In genomic region chr3:108858231-108858770, GRCm38 (mm10) we compare ENCODE assay signal across 9 mouse cellular contexts. TPM values are rescaled to one million over a fixed set of nuclear protein-coding genes. Genes with fewer than 3 reads are reported as not detected.
DNase-seq lines count a peak whose midpoint lies in the region; ATAC-seq lines count a peak whose summit lies in the region.
"Had no signal": no experiment of that assay in that cellular context is flagged by ENCODE, and none has a peak within 500 bp of the region (broad histone marks: within the 10 kb centered on the region; RNA-seq: fewer than 3 reads in every experiment).

No protein-coding gene starts in this region.

- H3K4me3 ChIP-seq in embryonic facial prominence, embryonic 15.5 days (replicated peaks): 0 out of 2 replicates have a peak overlapping the region, but pooled peaks have one; percentile 9
- H3K4me3 ChIP-seq in heart, embryonic 15.5 days: no peak overlapping the region
- H3K4me3 ChIP-seq in midbrain, embryonic 12.5 days: no peak overlapping the region
- H3K4me3 ChIP-seq: megakaryocyte, embryonic 14.5 days had no signal

- no peaks in the 10 kb centered on the region for H3K36me3 ChIP-seq in embryonic facial prominence, embryonic 15.5 days
- H3K36me3 ChIP-seq in heart, embryonic 15.5 days: no peaks in the 10 kb centered on the region
- no peaks in the 10 kb centered on the region for H3K36me3 ChIP-seq in midbrain, embryonic 12.5 days

- 7% methylated on average over 7 of the region's 7 CpGs for WGBS in embryonic facial prominence, embryonic 15.5 days
- 25% methylated on average over 7 of the region's 7 CpGs for WGBS in heart, embryonic 15.5 days
- 18% methylated on average over 7 of the region's 7 CpGs for WGBS in midbrain, embryonic 12.5 days

- H3K4me2 ChIP-seq in embryonic facial prominence, embryonic 15.5 days (replicated peaks): peak overlapping the region; percentile 31
- H3K4me2 ChIP-seq in heart, embryonic 15.5 days: peak overlapping the region; percentile 35
- peak overlapping the region; percentile 29 for H3K4me2 ChIP-seq in midbrain, embryonic 12.5 days (replicated peaks)

- peak; percentile 42 for DNase-seq in right cerebral cortex, postnatal 4 days
- no peak for DNase-seq in right cerebral cortex, adult 18-20 months
- DNase-seq in kidney, postnatal 10 days: peak; percentile 52
- no peak for DNase-seq in thymus, adult 18-20 months

- no peaks in the 10 kb centered on the region for H3K27me3 ChIP-seq in embryonic facial prominence, embryonic 15.5 days
- H3K27me3 ChIP-seq in heart, embryonic 15.5 days: no peaks in the 10 kb centered on the region
- no peaks in the 10 kb centered on the region; the same call in 1 of the 2 replicates for H3K27me3 ChIP-seq in midbrain, embryonic 12.5 days
- H3K27me3 ChIP-seq: megakaryocyte, embryonic 14.5 days had no signal

- ATAC-seq in embryonic facial prominence, embryonic 15.5 days (ENCODE audit: insufficient number of reproducible peaks, low FRiP score, low TSS enrichment, low read depth): peak; percentile 83
- ATAC-seq in heart, embryonic 15.5 days (replicated peaks; ENCODE audit: insufficient number of reproducible peaks, insufficient read depth, low FRiP score, low read depth): peak; percentile 86
- ATAC-seq in midbrain, embryonic 12.5 days (ENCODE audit: low FRiP score, low read depth): peak; percentile 91
- ATAC-seq in monocyte, adult 5-6 weeks (replicated peaks; ENCODE audit: insufficient number of reproducible peaks, low FRiP score, low TSS enrichment, poor library complexity, severe bottlenecking): no peak

- no peaks in the 10 kb centered on the region for H3K9me3 ChIP-seq in embryonic facial prominence, embryonic 15.5 days (replicated peaks)
- no peaks in the 10 kb centered on the region for H3K9me3 ChIP-seq in heart, embryonic 15.5 days (replicated peaks)
- H3K9me3 ChIP-seq in midbrain, embryonic 12.5 days: no peaks in the 10 kb centered on the region

- H3K4me1 ChIP-seq in embryonic facial prominence, embryonic 15.5 days: peaks cover 49% of the 10 kb centered on the region
- peaks cover 29% of the 10 kb centered on the region for H3K4me1 ChIP-seq in heart, embryonic 15.5 days (replicated peaks)
- peaks cover 25% of the 10 kb centered on the region for H3K4me1 ChIP-seq in midbrain, embryonic 12.5 days

- no peak overlapping the region for H3K9ac ChIP-seq in embryonic facial prominence, embryonic 15.5 days
- H3K9ac ChIP-seq in heart, embryonic 15.5 days: 0 out of 2 replicates have a peak overlapping the region, but pooled peaks have one; percentile 10
- H3K9ac ChIP-seq in midbrain, embryonic 12.5 days (replicated peaks): no peak overlapping the region

- peak overlapping the region; percentile 83 for H3K27ac ChIP-seq in embryonic facial prominence, embryonic 15.5 days (replicated peaks)
- peak overlapping the region; percentile 73 for H3K27ac ChIP-seq in heart, embryonic 15.5 days
- H3K27ac ChIP-seq in midbrain, embryonic 12.5 days (replicated peaks): peak overlapping the region; percentile 71

RNA-seq across cellular contexts. Expression of gene Stxbp3, which starts 18.0 kb away (rescaled TPM):
- polyA plus RNA-seq in embryonic facial prominence, embryonic 15.5 days (2015; fragmentation: Nextera tagmentation; extraction: Ambion mirVana): 42.1 and 44.0 TPM in 2 replicates
- polyA plus RNA-seq in heart, embryonic 15.5 days (2015; fragmentation: Nextera tagmentation; extraction: Ambion mirVana): 28.1 and 29.9 TPM in 2 replicates
- 23.1 and 23.3 TPM in 2 replicates for polyA plus RNA-seq in midbrain, embryonic 12.5 days (2016; fragmentation: Nextera tagmentation; extraction: Ambion mirVana)
- 93.4 to 111 TPM (median 93.8 TPM) in 3 replicates for total RNA-seq in monocyte, adult 5-6 weeks (2017)

RNA-seq across cellular contexts. Expression of gene Fndc7, which starts 31.5 kb away (rescaled TPM):
- 0.70 and 0.94 TPM in 2 replicates for polyA plus RNA-seq in embryonic facial prominence, embryonic 15.5 days (2015; fragmentation: Nextera tagmentation; extraction: Ambion mirVana)
- polyA plus RNA-seq in heart, embryonic 15.5 days (2015; fragmentation: Nextera tagmentation; extraction: Ambion mirVana): 0.09 and 0.36 TPM in 2 replicates
- polyA plus RNA-seq in midbrain, embryonic 12.5 days (2016; fragmentation: Nextera tagmentation; extraction: Ambion mirVana): 0.08 TPM in 1 of 2 replicates, not detected in the other
- total RNA-seq in monocyte, adult 5-6 weeks (2017): 0.53 to 0.68 TPM in 2 of 3 replicates, not detected in the other

RNA-seq across cellular contexts. Expression of gene Prpf38b, which starts 53.2 kb away (rescaled TPM):
- 78.5 and 85.1 TPM in 2 replicates for polyA plus RNA-seq in embryonic facial prominence, embryonic 15.5 days (2015; fragmentation: Nextera tagmentation; extraction: Ambion mirVana)
- polyA plus RNA-seq in heart, embryonic 15.5 days (2015; fragmentation: Nextera tagmentation; extraction: Ambion mirVana): 48.1 and 51.6 TPM in 2 replicates
- polyA plus RNA-seq in midbrain, embryonic 12.5 days (2016; fragmentation: Nextera tagmentation; extraction: Ambion mirVana): 77.9 and 89.5 TPM in 2 replicates
- 327 to 440 TPM (median 383 TPM) in 3 replicates for total RNA-seq in monocyte, adult 5-6 weeks (2017)

Comparison
In these comparisons a context has a peak if more than half of its experiments do, and no peak if none do; other contexts are left out.
1. DNase-seq: peak in right cerebral cortex, postnatal 4 days (single experiment) and kidney, postnatal 10 days (single experiment); none in right cerebral cortex, adult 18-20 months (single experiment) and thymus, adult 18-20 months (0 of 2).
2. Peak in every context shown above with its lines, with median percentiles within 50 percentile points of each other: H3K27ac ChIP-seq and H3K4me2 ChIP-seq.